Mouse (Mus musculus) hindbrain, embryonic 12.5 days (tissue): Measurements from ENCODE around the gene Ackr4. TPM values are rescaled to one million over a fixed set of nuclear protein-coding genes. Genes with fewer than 3 reads are reported as not detected.

Experiments
- ATAC-seq: fragments of 200-750 bp; cut with Nextera tagmentation; 2 replicates; pipeline ENCODE4 v1.8.0; 2017; ENCODE audit warnings: moderate TSS enrichment; ENCODE audit not compliant: low FRiP score
- H3K27ac ChIP-seq: fragments of 300-500 bp; sonication (generic); 2 replicates; pipeline ENCODE4 v1.5.1; 2016; ENCODE audit warnings: mild to moderate bottlenecking
- H3K27me3 ChIP-seq: fragments of 300-500 bp; sonication (generic); 2 replicates; pipeline ENCODE4 v1.6.1; 2016; ENCODE audit warnings: mild to moderate bottlenecking
- H3K36me3 ChIP-seq: fragments of 300-500 bp; sonication (generic); 2 replicates; pipeline ENCODE4 v1.6.1; 2016; ENCODE audit warnings: mild to moderate bottlenecking
- H3K4me1 ChIP-seq: fragments of 300-500 bp; sonication (generic); 2 replicates; pipeline ENCODE4 v1.6.1; 2016
- H3K4me2 ChIP-seq: fragments of 300-500 bp; sonication (generic); replicated peaks from 2 replicates; pipeline ENCODE4 v1.6.1; 2016; ENCODE audit warnings: mild to moderate bottlenecking
- H3K4me3 ChIP-seq: fragments of 300-500 bp; sonication (generic); 2 replicates; pipeline ENCODE4 v1.5.1; 2016; ENCODE audit warnings: mild to moderate bottlenecking
- H3K9ac ChIP-seq: fragments of 300-500 bp; sonication (generic); 2 replicates; pipeline ENCODE4 v1.6.1; 2016; ENCODE audit warnings: mild to moderate bottlenecking, moderate library complexity
- H3K9me3 ChIP-seq: fragments of 300-500 bp; sonication (generic); replicated peaks from 2 replicates; pipeline ENCODE4 v1.6.1; 2016; ENCODE audit warnings: mild to moderate bottlenecking
- WGBS: fragments of 180-500 bp; shearing (Covaris S2); methylation state at CpG from one replicate; pipeline ENCODE4 v1.1.7; 2016; 5-methylcytosine and 5-hydroxymethylcytosine counted together
- polyA plus RNA-seq: library from polyadenylated mRNA; unstranded; fragments of >200 nt; fragmentation: Nextera tagmentation; extraction: Ambion mirVana; gene quantifications from 2 replicates; pipeline ENCODE4 v1.2.1, GENCODE M21; 2016

Ackr4 gene
- polyA plus RNA-seq, 1 experiment from 2014 or later, result 0.66 TPM

DNA sequence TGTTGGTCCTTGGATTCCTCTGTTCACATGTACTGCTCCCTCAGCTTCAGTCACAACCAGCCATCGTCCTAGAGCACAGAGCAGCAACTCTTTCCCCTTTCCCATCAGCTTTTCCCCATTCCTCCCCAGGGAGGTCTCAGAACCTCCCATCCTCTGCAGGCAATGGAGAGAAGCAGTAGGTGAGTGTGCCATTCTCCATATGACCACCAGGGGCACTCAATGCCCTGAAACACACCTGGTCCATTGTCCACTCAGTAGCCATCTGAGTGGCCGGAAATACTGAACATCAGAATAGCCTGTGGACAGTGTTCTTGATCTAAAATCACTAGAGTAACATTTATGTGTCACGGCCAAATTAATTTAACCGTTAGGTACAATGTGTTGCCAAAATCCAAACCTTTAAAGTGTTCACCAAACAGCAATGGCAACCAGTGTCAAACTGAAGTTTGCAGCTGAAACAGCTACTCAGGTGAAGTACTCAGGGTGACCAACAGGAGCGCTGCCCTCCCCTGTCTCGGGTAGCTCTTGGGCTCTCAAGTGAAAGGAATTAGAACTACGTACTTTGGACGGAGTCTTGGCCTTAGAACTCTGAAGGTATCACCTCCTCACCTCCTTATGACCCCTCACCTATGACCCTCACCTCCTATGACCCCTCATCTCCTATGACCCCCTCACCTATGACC lies 17.7 kb upstream of the Ackr4 start:
- ATAC-seq, result no peak

DNA sequence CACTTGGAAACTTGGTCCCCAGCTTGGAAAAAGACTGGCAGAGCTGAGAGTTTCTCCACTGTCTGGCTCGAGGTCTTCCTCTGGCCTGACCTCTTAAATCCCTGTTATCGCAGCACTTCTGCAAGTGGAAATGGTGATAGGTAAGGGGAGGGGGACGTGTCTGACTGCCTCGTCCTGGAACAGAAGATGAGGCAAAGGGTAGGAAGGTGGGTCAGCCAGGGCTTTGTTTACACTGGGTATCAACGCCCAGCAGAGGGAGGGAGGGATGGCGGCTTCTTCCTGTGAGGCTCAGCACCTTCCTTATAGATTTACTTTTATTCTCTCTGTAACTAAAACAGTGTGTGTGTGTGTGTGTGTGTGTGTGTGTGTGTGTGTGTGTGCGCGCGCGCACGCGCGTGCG lies 16.1 kb upstream of the Ackr4 start:
- Histone ChIP-seq H3K36me3 (no peaks in the 10 kb centered on the region), H3K4me1 (no peaks in the 10 kb centered on the region), H3K27me3 (no peaks in the 10 kb centered on the region), H3K9ac (no peak overlapping the region), H3K4me3 (no peak overlapping the region), H3K4me2 (no peak overlapping the region), H3K9me3 (no peaks in the 10 kb centered on the region), H3K27ac (no peak overlapping the region)
- no peak for ATAC-seq
- WGBS, result 90% methylated on average over 14 of the region's 14 CpGs

More for the DNA sequence above, 17.7 kb upstream of the Ackr4 start:
- no peaks in the 10 kb centered on the region for H3K9me3 ChIP-seq
- H3K4me3 ChIP-seq, result no peak overlapping the region
- 82% methylated on average over 8 of the region's 8 CpGs for WGBS
- no peaks in the 10 kb centered on the region; the same call in 1 of the 2 replicates for H3K36me3 ChIP-seq
- H3K4me2 ChIP-seq, result no peak overlapping the region
- no peak overlapping the region for H3K27ac ChIP-seq
- no peaks in the 10 kb centered on the region for H3K4me1 ChIP-seq
- H3K9ac ChIP-seq, result no peak overlapping the region
- no peaks in the 10 kb centered on the region for H3K27me3 ChIP-seq

DNA sequence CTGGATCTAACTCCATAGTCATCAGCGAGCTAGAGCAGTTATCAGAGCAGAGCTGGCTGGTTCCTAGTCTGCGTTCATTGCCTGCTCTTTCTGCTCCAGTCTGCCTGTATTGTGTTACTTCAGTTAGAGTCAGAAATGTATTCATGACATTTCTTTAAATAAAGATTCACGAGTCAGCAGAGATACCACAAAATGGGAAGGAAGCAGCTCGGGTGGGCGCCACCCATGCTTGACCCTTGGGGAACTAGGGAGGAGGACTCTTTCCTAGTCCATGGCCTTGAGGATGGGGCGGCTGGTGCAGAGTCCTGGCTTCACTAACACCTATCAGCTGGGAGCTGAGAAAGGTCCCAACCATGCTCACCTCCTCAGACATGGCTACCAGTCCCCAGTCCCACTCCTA lies 13.6 kb upstream of the Ackr4 start:
- Histone ChIP-seq H3K4me2 (no peak overlapping the region), H3K27ac (no peak overlapping the region), H3K9me3 (no peaks in the 10 kb centered on the region), H3K36me3 (no peaks in the 10 kb centered on the region), H3K4me1 (no peaks in the 10 kb centered on the region), H3K4me3 (no peak overlapping the region), H3K9ac (no peak overlapping the region), H3K27me3 (no peaks in the 10 kb centered on the region)
- 87% methylated on average over 6 of the region's 6 CpGs for WGBS
- no peak for ATAC-seq

DNA sequence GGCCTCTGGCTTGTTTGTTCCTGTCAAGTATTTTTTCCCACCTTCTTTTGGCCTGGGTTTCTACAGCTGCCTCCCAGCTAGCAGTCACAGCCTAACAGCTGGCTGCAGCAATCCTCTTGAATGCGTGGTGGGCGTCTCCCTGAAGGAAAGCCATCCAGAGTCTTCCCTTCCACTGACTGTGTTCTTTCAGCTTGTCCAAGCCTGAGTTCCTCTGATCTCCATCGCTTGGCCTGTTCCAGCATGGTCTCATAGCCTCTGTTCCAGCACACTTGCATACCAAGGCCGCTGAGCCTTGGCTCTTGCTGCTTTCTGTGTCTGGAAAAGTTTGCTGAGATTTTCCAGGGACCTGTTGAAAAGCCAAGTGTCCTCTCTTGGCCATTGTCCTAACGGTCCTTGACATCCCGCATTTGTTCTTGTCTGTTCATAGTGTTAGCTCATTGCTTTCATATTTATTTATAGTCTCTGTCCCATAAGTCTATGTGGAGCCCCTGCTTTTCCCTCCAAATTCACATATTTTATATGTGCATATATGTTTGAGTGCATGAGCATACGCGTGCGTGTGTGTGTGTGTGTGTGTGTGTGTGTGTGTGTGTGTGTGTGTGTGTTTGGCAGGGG lies 3.5 kb upstream of the Ackr4 start:
- H3K4me1 ChIP-seq, result peaks cover 4% of the 10 kb centered on the region; the same call in 1 of the 2 replicates
- no peak for ATAC-seq

DNA sequence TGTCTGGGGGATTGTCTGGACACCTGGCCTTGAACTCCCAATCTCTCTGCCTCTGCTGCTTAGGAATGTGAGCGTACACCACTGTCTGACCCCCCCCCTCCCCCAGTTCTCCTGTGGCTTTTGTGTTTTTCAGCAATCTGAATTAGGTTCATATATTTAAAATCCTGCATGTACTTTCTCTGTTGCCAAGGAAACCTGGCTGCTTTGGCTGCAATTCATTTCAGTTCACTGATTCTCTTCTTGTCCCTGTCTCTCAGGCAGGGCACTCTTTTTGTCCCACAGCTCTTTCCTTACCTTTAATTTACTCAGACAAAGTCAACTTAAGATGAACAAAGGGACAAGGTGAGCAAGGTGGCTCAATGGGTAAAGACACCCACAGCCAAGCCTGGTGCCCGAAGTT lies 1.4 kb upstream of the Ackr4 start:
- peaks cover 13% of the 10 kb centered on the region for H3K4me1 ChIP-seq
- H3K36me3 ChIP-seq, result no peaks in the 10 kb centered on the region
- H3K9ac ChIP-seq, result no peak overlapping the region
- no peaks in the 10 kb centered on the region for H3K27me3 ChIP-seq
- no peak for ATAC-seq
- no peak overlapping the region for H3K4me3 ChIP-seq
- H3K27ac ChIP-seq, result no peak overlapping the region
- no peaks in the 10 kb centered on the region for H3K9me3 ChIP-seq
- no peak overlapping the region for H3K4me2 ChIP-seq
- 42% methylated on average over 2 of the region's 2 CpGs for WGBS

More for the DNA sequence above, 3.5 kb upstream of the Ackr4 start:
- Histone ChIP-seq H3K36me3 (no peaks in the 10 kb centered on the region), H3K4me2 (no peak overlapping the region), H3K27ac (no peak overlapping the region), H3K4me3 (no peak overlapping the region), H3K9ac (no peak overlapping the region), H3K9me3 (no peaks in the 10 kb centered on the region), H3K27me3 (no peaks in the 10 kb centered on the region)
- WGBS, result 91% methylated on average over 9 of the region's 9 CpGs

DNA sequence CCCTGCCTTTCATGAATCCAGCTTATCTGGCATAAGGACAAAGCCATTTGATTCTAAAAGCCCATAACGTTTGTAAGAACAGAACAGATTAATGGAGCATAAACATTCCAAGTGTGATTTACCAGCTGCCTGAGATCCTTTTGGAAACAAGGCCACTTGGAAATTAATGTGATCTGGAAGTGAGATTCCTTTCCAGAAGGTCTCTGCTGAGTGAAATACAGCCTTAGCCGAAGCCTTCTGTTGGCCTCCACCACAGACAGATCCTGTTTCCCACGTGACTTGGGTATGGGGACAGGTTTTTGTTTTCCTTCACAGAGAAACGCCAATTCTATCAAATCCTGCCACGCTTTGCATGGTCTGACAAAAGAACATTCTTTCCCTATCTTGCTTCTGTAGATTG lies 3.1 kb downstream of the Ackr4 start:
- peaks cover 13% of the 10 kb centered on the region for H3K4me1 ChIP-seq
- ATAC-seq, result no peak
- WGBS, result 48% methylated on average over 5 of the region's 5 CpGs
- no peak overlapping the region for H3K9ac ChIP-seq
- H3K9me3 ChIP-seq, result no peaks in the 10 kb centered on the region
- H3K4me3 ChIP-seq, result no peak overlapping the region
- H3K27ac ChIP-seq, result no peak overlapping the region
- no peaks in the 10 kb centered on the region for H3K36me3 ChIP-seq
- H3K27me3 ChIP-seq, result no peaks in the 10 kb centered on the region
- H3K4me2 ChIP-seq, result no peak overlapping the region

DNA sequence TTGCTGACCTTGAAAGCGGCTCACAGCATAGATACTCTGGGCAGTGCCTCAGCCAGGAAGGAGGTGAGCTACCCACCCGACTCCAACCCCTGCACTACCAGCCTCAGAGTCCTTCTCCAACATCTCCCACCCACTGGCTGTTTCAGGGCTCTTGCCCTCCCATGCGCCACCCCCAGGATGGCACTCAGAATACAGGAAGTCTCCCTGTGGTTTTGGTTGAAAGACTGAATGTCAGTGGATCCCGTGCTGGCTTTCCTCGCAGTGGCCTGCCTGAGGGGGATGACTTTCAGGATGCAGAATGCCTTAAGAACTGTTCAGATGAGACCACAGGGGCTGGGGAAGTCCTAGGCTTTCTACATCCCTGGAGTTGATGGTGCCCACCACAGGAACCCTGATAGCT lies 3.6 kb downstream of the Ackr4 start:
- no peak for ATAC-seq
- no peak overlapping the region for H3K4me2 ChIP-seq
- WGBS, result 68% methylated on average over 5 of the region's 5 CpGs
- H3K9ac ChIP-seq, result no peak overlapping the region
- no peak overlapping the region for H3K4me3 ChIP-seq
- H3K9me3 ChIP-seq, result no peaks in the 10 kb centered on the region
- no peaks in the 10 kb centered on the region for H3K36me3 ChIP-seq
- no peaks in the 10 kb centered on the region for H3K27me3 ChIP-seq
- H3K27ac ChIP-seq, result no peak overlapping the region
- H3K4me1 ChIP-seq, result peaks cover 11% of the 10 kb centered on the region

DNA sequence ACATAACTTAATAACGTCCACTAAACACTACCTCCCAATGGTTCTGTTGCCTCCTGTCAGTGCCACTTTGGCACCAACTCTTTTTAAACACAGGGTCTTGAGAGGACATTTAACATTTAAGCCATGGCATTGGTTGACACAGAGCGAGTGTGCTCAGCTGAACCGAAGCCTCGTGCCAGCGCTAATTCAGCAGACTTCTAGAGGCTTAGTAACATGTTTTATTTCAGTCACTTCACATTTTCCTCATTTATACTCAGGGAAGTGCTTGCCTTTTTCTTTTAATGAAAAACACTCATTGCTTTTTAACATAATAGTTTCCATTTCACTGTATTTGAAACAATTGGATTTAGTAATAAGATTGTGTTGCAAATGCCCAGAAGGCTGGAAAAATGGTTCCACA lies 17.6 kb downstream of the Ackr4 start:
- no peak overlapping the region for H3K4me3 ChIP-seq
- H3K36me3 ChIP-seq, result no peaks in the 10 kb centered on the region
- no peak overlapping the region for H3K9ac ChIP-seq
- WGBS, result 96% methylated on average over 5 of the region's 5 CpGs
- no peak for ATAC-seq
- no peaks in the 10 kb centered on the region for H3K9me3 ChIP-seq
- H3K4me1 ChIP-seq, result no peaks in the 10 kb centered on the region
- no peak overlapping the region for H3K4me2 ChIP-seq
- H3K27me3 ChIP-seq, result no peaks in the 10 kb centered on the region
- no peak overlapping the region for H3K27ac ChIP-seq

DNA sequence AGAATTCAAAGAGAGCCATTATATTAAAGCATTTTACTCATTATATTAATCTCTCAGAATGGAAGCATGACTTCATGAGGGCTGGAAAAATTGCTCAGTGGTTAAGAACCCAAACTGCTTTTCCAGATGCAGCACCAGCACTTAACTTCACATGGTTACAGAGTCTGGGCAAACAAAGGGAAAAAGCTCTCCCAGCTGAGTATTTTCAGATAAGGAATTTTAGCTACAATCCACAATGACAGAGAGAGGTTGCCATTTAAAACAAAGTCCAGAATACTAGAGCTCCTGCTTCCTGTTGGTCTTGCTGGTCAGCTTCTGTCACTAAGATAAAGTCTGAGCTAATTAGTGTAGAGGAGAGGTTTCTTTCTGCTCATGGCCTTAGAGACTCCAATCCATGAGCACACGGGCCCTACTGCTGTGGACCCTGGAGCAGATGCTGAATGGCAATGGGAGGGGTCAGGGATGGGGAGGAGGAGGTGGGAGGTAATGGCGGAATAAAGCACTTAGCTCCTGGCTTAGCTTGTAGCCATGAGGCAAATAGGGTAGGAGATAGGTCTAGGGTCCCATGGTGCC lies 18.1 kb downstream of the Ackr4 start:
- ATAC-seq, result no peak
- 71% methylated on average over 2 of the region's 2 CpGs for WGBS

DNA sequence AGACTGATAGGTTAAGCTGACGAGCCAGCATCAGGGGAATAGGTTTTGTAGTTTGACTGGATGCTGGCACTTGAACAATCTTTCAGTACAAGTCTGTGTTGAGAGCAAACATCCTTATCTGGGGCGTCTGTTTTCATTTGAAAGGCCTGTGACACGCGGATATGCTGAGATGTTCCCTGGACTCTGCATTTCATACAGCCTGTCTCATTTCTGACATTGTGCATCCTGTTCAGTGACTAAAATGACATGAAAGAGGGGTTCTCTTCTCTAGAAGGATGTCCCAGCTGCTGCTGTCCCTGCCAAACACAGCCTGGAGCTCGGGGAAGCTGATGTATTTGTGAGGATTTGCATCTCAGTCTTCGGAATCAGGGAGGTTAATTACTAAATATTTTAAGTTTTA lies 19.3 kb downstream of the Ackr4 start:
- no peaks in the 10 kb centered on the region for H3K4me1 ChIP-seq
- H3K4me2 ChIP-seq, result no peak overlapping the region
- no peak overlapping the region for H3K27ac ChIP-seq
- no peaks in the 10 kb centered on the region for H3K27me3 ChIP-seq
- no peaks in the 10 kb centered on the region for H3K36me3 ChIP-seq
- no peak overlapping the region for H3K9ac ChIP-seq
- H3K9me3 ChIP-seq, result no peaks in the 10 kb centered on the region
- no peak overlapping the region for H3K4me3 ChIP-seq
- WGBS, result 78% methylated on average over 6 of the region's 6 CpGs
- no peak for ATAC-seq

More for the DNA sequence above, 18.1 kb downstream of the Ackr4 start:
- Histone ChIP-seq H3K4me1 (no peaks in the 10 kb centered on the region), H3K4me2 (no peak overlapping the region), H3K36me3 (no peaks in the 10 kb centered on the region), H3K27ac (no peak overlapping the region), H3K4me3 (no peak overlapping the region), H3K9me3 (no peaks in the 10 kb centered on the region), H3K9ac (no peak overlapping the region), H3K27me3 (no peaks in the 10 kb centered on the region)

DNA sequence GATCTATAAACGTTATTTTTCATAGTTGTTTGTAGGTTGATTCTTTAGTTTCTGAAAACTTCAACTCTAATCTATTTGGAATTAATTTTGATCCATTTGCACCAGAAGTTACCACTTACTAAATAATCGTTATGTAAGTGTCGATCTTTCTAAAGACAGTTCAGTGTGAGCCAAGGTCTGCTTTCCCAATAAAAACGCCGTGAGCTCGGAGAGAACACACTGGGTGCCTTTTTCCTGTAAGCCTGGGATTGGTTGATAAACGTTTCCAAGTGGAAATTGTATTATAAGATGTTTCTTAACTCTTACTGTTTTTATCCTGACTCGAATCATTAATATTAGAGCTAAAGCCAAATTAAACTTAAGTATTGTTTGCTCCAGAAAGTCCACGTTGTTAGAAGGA lies 19.8 kb downstream of the Ackr4 start:
- H3K4me2 ChIP-seq, result no peak overlapping the region
- no peak overlapping the region for H3K9ac ChIP-seq
- no peak overlapping the region for H3K4me3 ChIP-seq
- no peaks in the 10 kb centered on the region for H3K9me3 ChIP-seq
- H3K27ac ChIP-seq, result no peak overlapping the region
- no peaks in the 10 kb centered on the region for H3K4me1 ChIP-seq
- 81% methylated on average over 9 of the region's 9 CpGs for WGBS
- H3K36me3 ChIP-seq, result no peaks in the 10 kb centered on the region
- H3K27me3 ChIP-seq, result no peaks in the 10 kb centered on the region
- no peak for ATAC-seq

DNA sequence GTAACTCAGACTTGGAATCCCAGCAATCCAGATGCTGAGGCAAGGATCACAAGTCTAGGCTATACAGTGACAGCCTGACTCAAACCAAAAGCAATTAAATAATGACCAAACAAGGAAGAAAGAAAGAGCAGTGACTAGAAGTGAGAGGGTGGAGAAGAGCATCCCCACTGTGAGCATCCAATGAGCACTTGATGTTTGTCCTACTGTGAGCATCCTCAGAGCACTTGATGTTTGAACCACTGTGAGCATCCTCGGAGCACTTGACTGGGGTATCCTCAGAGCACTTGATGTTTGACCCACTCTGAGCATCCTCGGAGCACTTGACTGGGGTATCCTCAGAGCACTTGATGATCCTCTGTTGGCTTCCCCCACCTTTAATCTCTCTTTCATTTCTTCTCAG lies 21.7 kb downstream of the Ackr4 start:
- WGBS, result 86% methylated on average over 2 of the region's 2 CpGs
- Histone ChIP-seq H3K9me3 (no peaks in the 10 kb centered on the region), H3K27ac (no peak overlapping the region), H3K4me3 (no peak overlapping the region), H3K9ac (no peak overlapping the region), H3K27me3 (no peaks in the 10 kb centered on the region), H3K4me1 (no peaks in the 10 kb centered on the region), H3K36me3 (no peaks in the 10 kb centered on the region), H3K4me2 (no peak overlapping the region)
- ATAC-seq, result no peak

DNA sequence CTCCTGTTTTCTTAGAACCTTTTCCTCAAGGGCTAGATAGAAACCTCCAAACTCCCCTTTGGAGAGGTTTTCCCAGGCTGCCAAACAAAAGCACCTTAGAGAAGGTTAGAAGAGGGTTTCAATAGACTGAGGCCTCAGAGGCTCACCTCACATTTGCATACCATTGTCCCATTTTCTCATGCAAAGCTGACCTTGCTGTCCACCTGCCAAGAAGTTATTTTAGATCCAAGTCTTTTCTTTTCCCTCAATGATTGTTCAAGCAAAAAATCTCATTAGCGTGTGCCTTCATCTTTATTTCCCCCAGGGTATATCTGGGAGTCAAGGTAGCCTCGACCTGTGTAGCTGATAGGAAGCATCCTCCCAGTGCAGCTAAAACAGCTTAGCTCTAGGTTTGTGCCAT lies 23.8 kb downstream of the Ackr4 start:
- no peak overlapping the region for H3K27ac ChIP-seq
- H3K36me3 ChIP-seq, result no peaks in the 10 kb centered on the region
- ATAC-seq, result no peak
- no peak overlapping the region for H3K4me2 ChIP-seq
- H3K4me1 ChIP-seq, result no peaks in the 10 kb centered on the region
- no peaks in the 10 kb centered on the region for H3K27me3 ChIP-seq
- no peaks in the 10 kb centered on the region for H3K9me3 ChIP-seq
- WGBS, result 30% methylated on average over 2 of the region's 2 CpGs
- no peak overlapping the region for H3K4me3 ChIP-seq
- no peak overlapping the region for H3K9ac ChIP-seq
